Mouse (Mus musculus): ENCODE measurements at regions not wholly inside any gene's neighbourhood (a gene's known extent, or its start where the extent isn't known, plus 50 kb on each side); places are given as distances from the start of the nearest gene placed in this dataset.
"Not testable (repeated sequence)": the region's sequence is repeated elsewhere in the genome, so short reads cannot be mapped to it uniquely, and the experiment has no call there.

GRCm38 (mm10) chr8:126864314-126864948 is 81.2 kb downstream of the Tomm20 start:
- H3K4me1 ChIP-seq = no peaks in the 10 kb centered on the region
- no peak overlapping the region for H3K4me3 ChIP-seq
- H3K27ac ChIP-seq (replicated peaks) = no peak overlapping the region
- H3K36me3 ChIP-seq = no peaks in the 10 kb centered on the region
- H3K4me2 ChIP-seq (replicated peaks) = no peak overlapping the region
- no peaks in the 10 kb centered on the region for H3K9me3 ChIP-seq
- 84% methylated on average over 10 of the region's 10 CpGs for WGBS
- no peaks in the 10 kb centered on the region for H3K27me3 ChIP-seq
- no peak overlapping the region for H3K9ac ChIP-seq (replicated peaks)
- no peak for ATAC-seq (ENCODE audit: low FRiP score, low read depth)

- not testable (repeated sequence) for H3K27me3 ChIP-seq; H3K4me3 ChIP-seq; H3K9me3 ChIP-seq; ATAC-seq (ENCODE audit: low FRiP score, low read depth); H3K4me2 ChIP-seq (replicated peaks); H3K36me3 ChIP-seq; H3K27ac ChIP-seq (replicated peaks); H3K9ac ChIP-seq (replicated peaks); H3K4me1 ChIP-seq
- WGBS = 95% methylated on average over 1 of the region's 1 CpGs
Observed at GRCm38 (mm10) chr8:126863661-126864060, 82.0 kb downstream of the Tomm20 start.

GRCm38 (mm10) chr8:126861754-126862153 is 83.9 kb downstream of the Tomm20 start:
- no peak for ATAC-seq (ENCODE audit: low FRiP score, low read depth)
- no peaks in the 10 kb centered on the region for H3K36me3 ChIP-seq

GRCm38 (mm10) chr8:126860630-126861029 is 85.0 kb downstream of the Tomm20 start:
- 87% methylated on average over 7 of the region's 7 CpGs for WGBS

More at GRCm38 (mm10) chr8:126861754-126862153, 83.9 kb downstream of the Tomm20 start:
- 94% methylated on average over 8 of the region's 8 CpGs for WGBS
- no peak overlapping the region for H3K4me2 ChIP-seq (replicated peaks)
- no peak overlapping the region for H3K4me3 ChIP-seq
- no peaks in the 10 kb centered on the region for H3K27me3 ChIP-seq
- no peak overlapping the region for H3K27ac ChIP-seq (replicated peaks)
- no peaks in the 10 kb centered on the region for H3K9me3 ChIP-seq
- H3K9ac ChIP-seq (replicated peaks) = no peak overlapping the region
- no peaks in the 10 kb centered on the region for H3K4me1 ChIP-seq

GRCm38 (mm10) chr8:126859706-126860424 is 85.8 kb downstream of the Tomm20 start:
- Histone ChIP-seq H3K27ac (replicated peaks) (no peak overlapping the region), H3K9ac (replicated peaks) (no peak overlapping the region), H3K27me3 (no peaks in the 10 kb centered on the region), H3K4me3 (no peak overlapping the region), H3K4me2 (replicated peaks) (no peak overlapping the region), H3K9me3 (no peaks in the 10 kb centered on the region), H3K4me1 (no peaks in the 10 kb centered on the region), H3K36me3 (no peaks in the 10 kb centered on the region)
- ATAC-seq (ENCODE audit: low FRiP score, low read depth) = no peak
- 95% methylated on average over 5 of the region's 5 CpGs for WGBS

More at GRCm38 (mm10) chr8:126860630-126861029, 85.0 kb downstream of the Tomm20 start:
- Histone ChIP-seq H3K9me3 (no peaks in the 10 kb centered on the region), H3K27ac (replicated peaks) (no peak overlapping the region), H3K4me3 (no peak overlapping the region), H3K27me3 (no peaks in the 10 kb centered on the region), H3K4me2 (replicated peaks) (no peak overlapping the region), H3K36me3 (no peaks in the 10 kb centered on the region), H3K9ac (replicated peaks) (no peak overlapping the region), H3K4me1 (no peaks in the 10 kb centered on the region)
- ATAC-seq (ENCODE audit: low FRiP score, low read depth) = no peak

GRCm38 (mm10) chr8:126857307-126858203 is 88.1 kb downstream of the Tomm20 start:
- no peak for ATAC-seq (ENCODE audit: low FRiP score, low read depth)
- Histone ChIP-seq H3K4me1 (peaks cover 9% of the 10 kb centered on the region), H3K36me3 (no peaks in the 10 kb centered on the region), H3K4me2 (replicated peaks) (no peak overlapping the region), H3K4me3 (no peak overlapping the region), H3K9me3 (no peaks in the 10 kb centered on the region), H3K27me3 (no peaks in the 10 kb centered on the region), H3K27ac (replicated peaks) (no peak overlapping the region), H3K9ac (replicated peaks) (no peak overlapping the region)
- 82% methylated on average over 13 of the region's 13 CpGs for WGBS

GRCm38 (mm10) chr8:126855914-126856313 is 89.7 kb downstream of the Tomm20 start:
- no peaks in the 10 kb centered on the region for H3K27me3 ChIP-seq
- H3K27ac ChIP-seq (replicated peaks) = no peak overlapping the region
- 92% methylated on average over 5 of the region's 5 CpGs for WGBS
- no peaks in the 10 kb centered on the region for H3K9me3 ChIP-seq
- no peak overlapping the region for H3K4me3 ChIP-seq
- H3K9ac ChIP-seq (replicated peaks) = no peak overlapping the region
- H3K4me1 ChIP-seq = peaks cover 9% of the 10 kb centered on the region
- no peaks in the 10 kb centered on the region for H3K36me3 ChIP-seq
- ATAC-seq (ENCODE audit: low FRiP score, low read depth) = no peak
- no peak overlapping the region for H3K4me2 ChIP-seq (replicated peaks)

- Histone ChIP-seq H3K4me2 (replicated peaks) (no peak overlapping the region), H3K27ac (replicated peaks) (no peak overlapping the region), H3K27me3 (no peaks in the 10 kb centered on the region), H3K9me3 (no peaks in the 10 kb centered on the region), H3K9ac (replicated peaks) (no peak overlapping the region), H3K4me1 (peaks cover 9% of the 10 kb centered on the region), H3K4me3 (no peak overlapping the region), H3K36me3 (no peaks in the 10 kb centered on the region)
- WGBS = 90% methylated on average over 2 of the region's 2 CpGs
- ATAC-seq (ENCODE audit: low FRiP score, low read depth) = no peak
Observed at GRCm38 (mm10) chr8:126855056-126855609, 90.5 kb downstream of the Tomm20 start.

GRCm38 (mm10) chr8:126854121-126855055 is 91.3 kb downstream of the Tomm20 start:
- no peaks in the 10 kb centered on the region for H3K9me3 ChIP-seq
- peaks cover 9% of the 10 kb centered on the region for H3K4me1 ChIP-seq
- peak overlapping the region; percentile 36; the same call in 1 of the 2 replicates for H3K27ac ChIP-seq (replicated peaks)
- no peak overlapping the region for H3K4me2 ChIP-seq (replicated peaks)
- no peak for ATAC-seq (ENCODE audit: low FRiP score, low read depth)
- 71% methylated on average over 22 of the region's 22 CpGs for WGBS
- H3K27me3 ChIP-seq = no peaks in the 10 kb centered on the region
- H3K9ac ChIP-seq (replicated peaks) = no peak overlapping the region
- H3K36me3 ChIP-seq = no peaks in the 10 kb centered on the region
- no peak overlapping the region for H3K4me3 ChIP-seq

GRCm38 (mm10) chr8:126852663-126853390 is 92.8 kb downstream of the Tomm20 start:
- H3K4me1 ChIP-seq = peaks cover 9% of the 10 kb centered on the region
- no peak for ATAC-seq (ENCODE audit: low FRiP score, low read depth)
- H3K27ac ChIP-seq (replicated peaks) = no peak overlapping the region; the same call in 1 of the 2 replicates

More at GRCm38 (mm10) chr8:126852663-126853390, 92.8 kb downstream of the Tomm20 start:
- Histone ChIP-seq H3K9me3 (no peaks in the 10 kb centered on the region), H3K9ac (replicated peaks) (no peak overlapping the region), H3K36me3 (no peaks in the 10 kb centered on the region), H3K4me3 (no peak overlapping the region), H3K27me3 (no peaks in the 10 kb centered on the region), H3K4me2 (replicated peaks) (no peak overlapping the region)
- WGBS = 55% methylated on average over 10 of the region's 10 CpGs
